Mouse (Mus musculus) heart, embryonic 13.5 days (tissue): ENCODE results near the gene Vstm5. TPM values are rescaled to one million over a fixed set of nuclear protein-coding genes. Genes with fewer than 3 reads are reported as not detected.

Experiments used
- ATAC-seq: fragments of 200-750 bp; cut with Nextera tagmentation; 2 replicates; pipeline ENCODE4 v1.8.0; 2017; ENCODE audit warnings: moderate TSS enrichment; ENCODE audit not compliant: insufficient number of reproducible peaks, low FRiP score, low TSS enrichment; ENCODE audit errors: extremely low read depth
- H3K27ac ChIP-seq: fragments of 300-500 bp; sonication (generic); replicated peaks from 2 replicates; pipeline ENCODE4 v1.5.1; 2015; ENCODE audit warnings: moderate library complexity, mild to moderate bottlenecking, inconsistent platforms
- H3K27me3 ChIP-seq: fragments of 300-500 bp; sonication (generic); replicated peaks from 2 replicates; pipeline ENCODE4 v1.6.1; 2015; ENCODE audit warnings: mild to moderate bottlenecking, inconsistent platforms
- H3K36me3 ChIP-seq: fragments of 300-500 bp; sonication (generic); 2 replicates; pipeline ENCODE4 v1.6.1; 2015; ENCODE audit warnings: mild to moderate bottlenecking, inconsistent platforms
- H3K4me1 ChIP-seq: fragments of 300-500 bp; sonication (generic); 2 replicates; pipeline ENCODE4 v1.6.1; 2015; ENCODE audit warnings: inconsistent platforms
- H3K4me2 ChIP-seq: fragments of 300-500 bp; sonication (generic); 2 replicates; pipeline ENCODE4 v1.6.1; 2015; ENCODE audit warnings: inconsistent platforms, mild to moderate bottlenecking, moderate library complexity
- H3K4me3 ChIP-seq: fragments of 300-500 bp; sonication (generic); 2 replicates; pipeline ENCODE4 v1.5.1; 2015; ENCODE audit warnings: moderate library complexity, mild to moderate bottlenecking, inconsistent platforms
- H3K9ac ChIP-seq: fragments of 300-500 bp; sonication (generic); 2 replicates; pipeline ENCODE4 v1.6.1; 2015; ENCODE audit warnings: inconsistent platforms, mild to moderate bottlenecking, moderate library complexity
- H3K9me3 ChIP-seq: fragments of 300-500 bp; sonication (generic); 2 replicates; pipeline ENCODE4 v1.6.1; 2016; ENCODE audit warnings: inconsistent platforms
- WGBS: fragments of 180-500 bp; shearing (Covaris S2); methylation state at CpG from one replicate; pipeline ENCODE4 v1.1.7; 2015; ENCODE audit warnings: mixed read lengths; 5-methylcytosine and 5-hydroxymethylcytosine counted together
- polyA plus RNA-seq: library from polyadenylated mRNA; unstranded; fragments of >200 nt; fragmentation: Nextera tagmentation; extraction: Ambion mirVana; gene quantifications from 2 replicates; pipeline ENCODE4 v1.2.1, GENCODE M21; 2015

Vstm5 gene
- polyA plus RNA-seq, 1 experiment from 2014 or later = 2.6 TPM

DNA sequence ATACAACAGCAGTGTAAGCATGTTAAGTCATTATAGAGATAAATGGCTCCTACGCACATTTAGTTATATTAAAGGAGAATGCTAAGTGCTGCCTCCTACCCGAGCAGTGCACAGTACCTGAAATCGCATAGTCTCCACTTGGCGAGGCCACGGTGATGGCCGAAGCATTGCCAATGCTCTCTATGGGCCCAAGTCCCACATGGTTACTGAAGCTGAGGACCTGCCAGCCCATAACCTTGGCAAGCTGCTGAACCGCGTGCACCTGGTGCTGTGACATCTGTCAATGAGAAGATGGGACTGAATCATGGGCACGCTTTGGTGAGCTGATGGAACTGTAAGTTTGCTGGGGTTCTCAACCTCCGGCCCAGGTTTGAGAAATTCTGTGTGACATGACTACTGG is 24.6 kb downstream of the Vstm5 start:
- Histone ChIP-seq H3K27ac (no peak overlapping the region), H3K27me3 (no peaks in the 10 kb centered on the region), H3K9ac (no peak overlapping the region), H3K4me1 (no peaks in the 10 kb centered on the region), H3K36me3 (peaks cover 86% of the 10 kb centered on the region), H3K4me3 (no peak overlapping the region), H3K9me3 (no peaks in the 10 kb centered on the region), H3K4me2 (no peak overlapping the region)
- ATAC-seq = no peak
- WGBS = 95% methylated on average over 10 of the region's 10 CpGs

DNA sequence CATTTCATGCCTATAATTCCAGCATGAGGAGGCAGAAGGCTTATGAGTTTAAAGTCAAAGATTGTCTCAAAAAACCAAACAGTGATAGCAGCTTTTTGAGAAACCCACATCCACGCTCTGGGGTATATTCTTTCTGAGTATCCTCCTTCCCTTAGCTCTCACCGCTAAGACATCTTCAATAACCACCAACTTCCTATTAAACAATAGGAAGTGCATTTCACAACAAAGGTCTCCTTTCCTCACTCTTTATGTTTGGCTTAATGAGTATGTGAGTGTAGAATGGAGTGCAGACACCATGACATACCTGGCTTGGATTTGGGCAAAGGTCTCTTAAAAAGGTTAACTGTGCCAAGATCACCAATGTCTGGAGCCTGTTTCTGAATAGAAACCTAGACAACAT is 35.1 kb downstream of the Vstm5 start:
- Histone ChIP-seq H3K9ac (no peak overlapping the region), H3K36me3 (peaks cover 82% of the 10 kb centered on the region), H3K4me1 (peaks cover 15% of the 10 kb centered on the region), H3K27me3 (no peaks in the 10 kb centered on the region), H3K9me3 (no peaks in the 10 kb centered on the region), H3K4me2 (no peak overlapping the region), H3K27ac (no peak overlapping the region), H3K4me3 (no peak overlapping the region)
- 89% methylated on average over 2 of the region's 2 CpGs for WGBS
- ATAC-seq = no peak

GRCm38 (mm10) chr9:15276855-15277254 is 38.0 kb downstream of the Vstm5 start:
- Histone ChIP-seq H3K9me3 (no peaks in the 10 kb centered on the region), H3K4me2 (no peak overlapping the region), H3K9ac (no peak overlapping the region; the same call in 1 of the 2 replicates), H3K27me3 (no peaks in the 10 kb centered on the region), H3K36me3 (peaks cover 53% of the 10 kb centered on the region), H3K27ac (no peak overlapping the region), H3K4me3 (no peak overlapping the region), H3K4me1 (peaks cover 24% of the 10 kb centered on the region)
- ATAC-seq = no peak
- 90% methylated on average over 4 of the region's 4 CpGs for WGBS

DNA sequence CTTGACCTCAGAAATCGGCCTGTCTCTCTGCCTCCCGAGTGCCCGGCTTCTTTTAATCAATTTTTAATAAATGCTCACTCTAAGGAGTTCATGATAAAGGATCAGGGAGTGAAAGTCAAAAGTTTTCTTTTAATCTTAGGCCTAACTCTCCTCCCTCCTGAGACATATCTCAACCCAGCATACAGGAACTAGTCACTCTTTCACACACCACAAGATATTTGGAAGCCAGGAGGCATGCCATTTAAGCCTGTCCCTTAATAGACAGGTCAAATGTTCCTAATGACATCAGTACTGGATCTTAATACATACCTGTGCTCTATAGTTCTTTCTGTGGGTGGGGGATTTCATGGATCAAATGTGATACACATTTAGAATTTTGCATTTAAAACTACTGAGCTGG is 39.5 kb downstream of the Vstm5 start:
- Histone ChIP-seq H3K36me3 (peaks cover 38% of the 10 kb centered on the region), H3K4me1 (peaks cover 24% of the 10 kb centered on the region), H3K9me3 (no peaks in the 10 kb centered on the region), H3K9ac (peak overlapping the region; percentile 93; the same call in 1 of the 2 replicates), H3K27ac (no peak overlapping the region), H3K4me2 (peak overlapping the region; percentile 86; the same call in 1 of the 2 replicates), H3K27me3 (no peaks in the 10 kb centered on the region), H3K4me3 (0 out of 2 replicates have a peak overlapping the region, but pooled peaks have one; percentile 75)
- WGBS = 90% methylated on average over 3 of the region's 3 CpGs
- no peak for ATAC-seq

GRCm38 (mm10) chr9:15279139-15279648 is 40.3 kb downstream of the Vstm5 start:
- WGBS = 9% methylated on average over 19 of the region's 19 CpGs
- H3K4me1 ChIP-seq = peaks cover 24% of the 10 kb centered on the region
- peak overlapping the region; percentile 86 for H3K4me2 ChIP-seq

GRCm38 (mm10) chr9:15279649-15280490 is 41.0 kb downstream of the Vstm5 start, which contains the start of gene Med17:
Gene Med17 (minus strand): TSS chr9:15279931.
- Histone ChIP-seq H3K4me1 (peaks cover 24% of the 10 kb centered on the region), H3K9ac (peak within 1 kb of the TSS; percentile 93), H3K27me3 (no peaks in the 10 kb centered on the region), H3K9me3 (no peaks in the 10 kb centered on the region), H3K4me2 (peak within 1 kb of the TSS; percentile 86), H3K4me3 (peak within 1 kb of the TSS; percentile 75), H3K36me3 (peaks cover 27% of the 10 kb centered on the region), H3K27ac (peak within 1 kb of the TSS; percentile 77)
- 2% methylated on average over 57 of the region's 57 CpGs for WGBS
- ATAC-seq = peak; percentile 90

More at GRCm38 (mm10) chr9:15279139-15279648, 40.3 kb downstream of the Vstm5 start:
- H3K4me3 ChIP-seq = peak overlapping the region; percentile 75
- H3K27me3 ChIP-seq = no peaks in the 10 kb centered on the region
- peak overlapping the region; percentile 93 for H3K9ac ChIP-seq
- peaks cover 34% of the 10 kb centered on the region for H3K36me3 ChIP-seq
- no peak; the same call in 1 of the 2 replicates for ATAC-seq
- peak overlapping the region; percentile 77 for H3K27ac ChIP-seq
- H3K9me3 ChIP-seq = no peaks in the 10 kb centered on the region

DNA sequence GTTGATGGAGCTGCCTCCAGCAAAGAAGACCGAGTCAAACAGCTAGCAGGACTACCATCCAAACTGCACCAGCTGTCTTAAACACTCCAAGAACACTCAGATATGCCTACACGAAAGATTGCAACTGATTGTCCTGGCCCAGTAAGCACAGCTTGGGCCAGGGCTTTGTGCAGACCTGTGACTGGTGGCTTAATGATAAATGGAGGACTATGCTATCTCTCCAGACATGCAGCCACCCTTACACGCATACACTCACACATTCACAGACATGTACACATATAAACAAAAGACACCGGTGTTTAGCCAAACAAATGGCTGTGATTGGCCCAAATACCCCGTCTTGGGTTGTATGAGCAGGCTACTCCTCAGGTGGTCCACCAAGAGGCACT is 41.6 kb downstream of the Vstm5 start:
- H3K9me3 ChIP-seq = no peaks in the 10 kb centered on the region
- ATAC-seq = no peak
- peaks cover 21% of the 10 kb centered on the region for H3K36me3 ChIP-seq
- H3K27me3 ChIP-seq = no peaks in the 10 kb centered on the region
- peak overlapping the region; percentile 86 for H3K4me2 ChIP-seq
- peak overlapping the region; percentile 26; the same call in 1 of the 2 replicates for H3K27ac ChIP-seq
- peak overlapping the region; percentile 93 for H3K9ac ChIP-seq
- H3K4me3 ChIP-seq = peak overlapping the region; percentile 75
- WGBS = 49% methylated on average over 5 of the region's 5 CpGs
- peaks cover 24% of the 10 kb centered on the region for H3K4me1 ChIP-seq

- peaks cover 29% of the 10 kb centered on the region for H3K36me3 ChIP-seq
- 56% methylated on average over 3 of the region's 3 CpGs for WGBS
- no peaks in the 10 kb centered on the region for H3K27me3 ChIP-seq
- no peak overlapping the region for H3K4me3 ChIP-seq
- H3K9ac ChIP-seq = no peak overlapping the region
- H3K4me1 ChIP-seq = peaks cover 10% of the 10 kb centered on the region
- no peak overlapping the region for H3K4me2 ChIP-seq
- no peak overlapping the region for H3K27ac ChIP-seq
- H3K9me3 ChIP-seq = no peaks in the 10 kb centered on the region
- ATAC-seq = no peak
Observed at GRCm38 (mm10) chr9:15285443-15285842, 46.6 kb downstream of the Vstm5 start.

DNA sequence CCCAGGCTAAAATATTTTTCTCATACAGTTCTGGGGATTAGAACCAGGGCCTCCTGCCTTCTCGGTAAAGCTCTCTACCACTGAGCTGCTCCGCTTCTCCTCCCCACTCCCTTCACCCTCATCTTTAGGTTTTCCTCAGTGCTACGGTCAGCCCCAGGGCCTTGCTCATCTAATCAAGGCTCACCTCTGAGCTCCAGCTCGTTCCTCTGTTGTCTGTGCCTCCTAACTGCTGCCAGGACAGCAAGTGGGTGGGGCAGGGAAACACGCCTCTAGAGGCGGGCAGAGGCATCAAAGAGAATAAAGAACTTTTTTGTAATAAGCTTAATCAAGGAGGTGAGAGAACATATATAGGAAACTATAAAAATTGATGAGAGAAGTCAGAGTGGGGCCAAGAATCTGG is 49.0 kb downstream of the Vstm5 start:
- Histone ChIP-seq H3K9me3 (no peaks in the 10 kb centered on the region), H3K4me1 (0 out of 2 replicates have a peak, but pooled peaks cover 4% of the 10 kb centered on the region), H3K27me3 (no peaks in the 10 kb centered on the region), H3K4me2 (no peak overlapping the region), H3K27ac (no peak overlapping the region), H3K9ac (no peak overlapping the region), H3K4me3 (no peak overlapping the region), H3K36me3 (peaks cover 36% of the 10 kb centered on the region)
- ATAC-seq = no peak
- WGBS = 53% methylated on average over 6 of the region's 6 CpGs

GRCm38 (mm10) chr9:15288402-15288801 is 49.6 kb downstream of the Vstm5 start:
- no peak overlapping the region for H3K9ac ChIP-seq
- WGBS = 75% methylated on average over 3 of the region's 3 CpGs
- H3K27ac ChIP-seq = no peak overlapping the region
- no peaks in the 10 kb centered on the region for H3K9me3 ChIP-seq
- no peaks in the 10 kb centered on the region for H3K27me3 ChIP-seq
- ATAC-seq = no peak
- 0 out of 2 replicates have a peak, but pooled peaks cover 4% of the 10 kb centered on the region for H3K4me1 ChIP-seq
- H3K4me2 ChIP-seq = no peak overlapping the region
- no peak overlapping the region for H3K4me3 ChIP-seq
- H3K36me3 ChIP-seq = peaks cover 42% of the 10 kb centered on the region

- no peak for ATAC-seq
- Histone ChIP-seq H3K9me3 (no peaks in the 10 kb centered on the region), H3K4me2 (no peak overlapping the region), H3K4me1 (0 out of 2 replicates have a peak, but pooled peaks cover 4% of the 10 kb centered on the region), H3K9ac (no peak overlapping the region), H3K36me3 (peaks cover 40% of the 10 kb centered on the region), H3K4me3 (no peak overlapping the region), H3K27me3 (no peaks in the 10 kb centered on the region), H3K27ac (no peak overlapping the region)
- WGBS = 59% methylated on average over 6 of the region's 6 CpGs
Observed at GRCm38 (mm10) chr9:15289251-15289650, 50.4 kb downstream of the Vstm5 start.
